Mouse (Mus musculus) embryonic facial prominence, embryonic 14.5 days (tissue): Measurements from ENCODE around the gene Bcl7b. TPM values are rescaled to one million over a fixed set of nuclear protein-coding genes. Genes with fewer than 3 reads are reported as not detected.
A peak's percentile ranks its signal among the peaks of the same experiment; 100 is the strongest.

Source experiments
- ATAC-seq: fragments of 200-750 bp; cut with Nextera tagmentation; 2 replicates; pipeline ENCODE4 v1.8.0; 2017; ENCODE audit warnings: low read depth, moderate number of reproducible peaks, moderate TSS enrichment
- DNase-seq: peaks from one replicate; pipeline ENCODE4 v3.0.0-alpha.2; 2015; ENCODE audit warnings: low spot score
- H3K27ac ChIP-seq: fragments of 300-500 bp; sonication (generic); replicated peaks from 2 replicates; pipeline ENCODE4 v1.5.1; 2014; ENCODE audit warnings: low read depth, mild to moderate bottlenecking, low read length, moderate library complexity
- H3K27me3 ChIP-seq: fragments of 300-500 bp; sonication (generic); replicated peaks from 2 replicates; pipeline ENCODE4 v1.6.1; 2014; ENCODE audit warnings: low read length; ENCODE audit not compliant: control insufficient read depth, insufficient read depth
- H3K36me3 ChIP-seq: fragments of 300-500 bp; sonication (generic); 2 replicates; pipeline ENCODE4 v1.6.1; 2014; ENCODE audit warnings: low read length, mixed read lengths; ENCODE audit not compliant: control insufficient read depth, insufficient read depth
- H3K4me1 ChIP-seq: fragments of 300-500 bp; sonication (generic); 2 replicates; pipeline ENCODE4 v1.6.1; 2014; ENCODE audit warnings: antibody characterized with exemption, low read length; ENCODE audit not compliant: control insufficient read depth, insufficient read depth
- H3K4me2 ChIP-seq: fragments of 300-500 bp; sonication (generic); 2 replicates; pipeline ENCODE4 v1.6.1; 2014; ENCODE audit warnings: low read depth, mild to moderate bottlenecking, low read length, moderate library complexity, mixed read lengths
- H3K4me3 ChIP-seq: fragments of 300-500 bp; sonication (generic); 2 replicates; pipeline ENCODE4 v1.5.1; 2014; ENCODE audit warnings: low read depth, mild to moderate bottlenecking, low read length
- H3K9ac ChIP-seq: fragments of 300-500 bp; sonication (generic); 2 replicates; pipeline ENCODE4 v1.6.1; 2014; ENCODE audit warnings: low read depth, mild to moderate bottlenecking, low read length, moderate library complexity, mixed read lengths
- H3K9me3 ChIP-seq: fragments of 300-500 bp; sonication (generic); 2 replicates; pipeline ENCODE4 v1.6.1; 2016; ENCODE audit warnings: low read length; ENCODE audit not compliant: control insufficient read depth
- WGBS: fragments of 180-500 bp; shearing (Covaris S2); extraction: QIAGEN DNeasy Blood & Tissue Kit; methylation state at CpG from one replicate; pipeline ENCODE4 v1.1.7; 2014; 5-methylcytosine and 5-hydroxymethylcytosine counted together
- polyA plus RNA-seq: library from polyadenylated mRNA; unstranded; fragments of >200 nt; fragmentation: Nextera tagmentation; extraction: Ambion mirVana; gene quantifications from 2 replicates; pipeline ENCODE4 v1.2.1, GENCODE M21; 2014

The Bcl7b gene
- polyA plus RNA-seq, 1 experiment from 2014 or later: 44.4 TPM

DNA sequence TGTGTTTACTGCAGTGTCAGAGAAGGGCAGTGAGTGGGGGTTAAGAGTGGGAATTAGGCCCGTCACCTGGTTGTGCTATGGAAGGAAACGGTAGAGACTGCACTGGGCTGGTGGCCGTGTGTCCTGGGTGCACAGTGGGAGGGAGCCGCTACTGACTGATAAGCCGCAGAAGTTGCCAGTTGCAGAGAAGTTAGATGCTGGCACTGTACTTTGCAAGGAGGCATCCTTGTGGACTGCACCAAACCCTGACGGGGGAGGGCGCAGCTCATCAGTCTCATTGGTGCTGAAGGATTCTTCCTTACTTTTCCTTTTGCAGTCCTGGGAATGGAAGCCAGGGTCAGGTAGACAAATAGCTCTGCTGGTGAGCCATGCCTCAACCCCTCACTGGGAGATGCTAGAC is 6.4 kb upstream of the Bcl7b start:
- H3K4me1 ChIP-seq: no peaks in the 10 kb centered on the region
- no peaks in the 10 kb centered on the region for H3K27me3 ChIP-seq
- DNase-seq (no peak), ATAC-seq (no peak)
- no peaks in the 10 kb centered on the region for H3K9me3 ChIP-seq
- peaks cover 75% of the 10 kb centered on the region for H3K36me3 ChIP-seq
- no peak overlapping the region; the same call in 1 of the 2 replicates for H3K27ac ChIP-seq
- H3K9ac ChIP-seq: no peak overlapping the region
- H3K4me2 ChIP-seq: no peak overlapping the region
- WGBS: 92% methylated on average over 7 of the region's 7 CpGs
- no peak overlapping the region for H3K4me3 ChIP-seq

DNA sequence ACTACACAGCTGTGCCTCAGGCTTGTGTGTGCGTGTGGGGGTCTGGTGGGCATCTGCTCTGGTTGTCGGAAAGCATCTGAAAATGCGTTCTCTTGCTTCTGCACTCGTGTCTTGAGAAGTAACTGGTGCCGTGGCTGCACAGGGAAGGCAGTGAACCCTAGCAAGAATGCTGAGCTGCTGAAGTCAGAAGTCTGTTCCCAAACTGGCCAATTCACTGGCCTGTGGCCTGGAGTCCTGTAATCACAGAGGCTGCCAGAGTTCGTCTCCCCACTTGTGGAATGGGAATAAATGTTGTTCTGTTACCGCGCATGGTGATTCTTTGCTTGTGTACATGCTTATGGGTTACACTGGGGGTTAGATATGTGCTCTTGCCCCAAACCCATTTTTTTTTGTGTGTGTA is 5.7 kb upstream of the Bcl7b start:
- DNase-seq: no peak
- Histone ChIP-seq H3K9ac (no peak overlapping the region), H3K4me2 (no peak overlapping the region), H3K27me3 (no peaks in the 10 kb centered on the region), H3K4me1 (no peaks in the 10 kb centered on the region), H3K36me3 (peaks cover 68% of the 10 kb centered on the region), H3K9me3 (no peaks in the 10 kb centered on the region), H3K27ac (no peak overlapping the region), H3K4me3 (no peak overlapping the region)
- WGBS: 90% methylated on average over 8 of the region's 8 CpGs
- no peak for ATAC-seq

GRCm38 (mm10) chr5:135162821-135163220 is 5.3 kb upstream of the Bcl7b start:
- DNase-seq: no peak
- 88% methylated on average over 6 of the region's 6 CpGs for WGBS
- Histone ChIP-seq H3K9ac (no peak overlapping the region), H3K27me3 (no peaks in the 10 kb centered on the region), H3K4me3 (no peak overlapping the region), H3K36me3 (peaks cover 63% of the 10 kb centered on the region), H3K4me2 (no peak overlapping the region), H3K9me3 (no peaks in the 10 kb centered on the region), H3K4me1 (no peaks in the 10 kb centered on the region), H3K27ac (no peak overlapping the region)
- no peak for ATAC-seq

DNA sequence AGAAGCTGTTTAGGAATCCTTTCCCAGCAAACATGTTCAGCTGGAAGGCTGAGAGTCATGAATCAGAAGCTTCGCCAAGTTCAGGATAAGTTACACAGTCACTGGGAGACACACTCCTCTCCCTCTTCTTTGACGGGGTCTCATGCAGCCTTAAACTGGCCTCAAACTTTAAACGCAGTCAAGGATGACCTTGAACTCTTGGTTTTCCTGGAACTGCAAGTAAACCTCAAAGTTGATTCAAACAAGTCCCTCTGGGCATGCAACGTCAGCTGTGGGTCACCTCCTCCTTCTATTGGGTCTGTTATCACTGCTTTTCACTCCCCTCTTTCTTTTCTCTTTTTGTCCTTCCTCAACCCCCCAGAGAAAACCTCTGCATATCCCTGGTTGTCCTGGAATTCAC is 1.2 kb upstream of the Bcl7b start:
- no peak overlapping the region for H3K4me3 ChIP-seq
- H3K9ac ChIP-seq: no peak overlapping the region
- H3K36me3 ChIP-seq: peaks cover 35% of the 10 kb centered on the region
- peaks cover 8% of the 10 kb centered on the region for H3K4me1 ChIP-seq
- no peaks in the 10 kb centered on the region for H3K9me3 ChIP-seq
- WGBS: 78% methylated on average over 4 of the region's 4 CpGs
- no peak overlapping the region for H3K4me2 ChIP-seq
- H3K27me3 ChIP-seq: no peaks in the 10 kb centered on the region
- no peak overlapping the region for H3K27ac ChIP-seq
- DNase-seq (no peak), ATAC-seq (no peak)

DNA sequence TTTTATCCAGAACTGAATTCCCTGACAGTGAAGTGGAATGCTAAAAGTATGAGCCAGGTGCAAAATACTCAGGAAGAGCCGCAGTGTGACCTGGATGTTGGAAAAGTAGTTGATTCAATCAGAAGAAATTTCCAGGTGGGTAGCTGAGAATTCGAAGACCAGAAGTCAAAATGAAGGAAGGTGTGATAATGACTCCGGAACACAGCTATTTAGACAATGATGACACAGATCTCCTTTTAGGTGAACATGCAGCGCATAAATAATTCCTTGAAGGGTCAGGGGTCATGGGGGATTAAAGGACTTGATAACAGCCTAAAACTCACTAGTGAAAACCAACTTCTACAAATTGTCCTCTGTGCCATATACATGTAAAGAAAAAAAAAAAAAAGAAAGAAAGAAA is 614 bp upstream of the Bcl7b start:
- 95% methylated on average over 4 of the region's 4 CpGs for WGBS
- peaks cover 8% of the 10 kb centered on the region for H3K4me1 ChIP-seq
- peaks cover 35% of the 10 kb centered on the region for H3K36me3 ChIP-seq
- H3K4me3 ChIP-seq: 0 out of 2 replicates have a peak overlapping the region, but pooled peaks have one; percentile 75
- DNase-seq (no peak), ATAC-seq (no peak)
- H3K9me3 ChIP-seq: no peaks in the 10 kb centered on the region
- H3K27me3 ChIP-seq: no peaks in the 10 kb centered on the region
- H3K27ac ChIP-seq: no peak overlapping the region; the same call in 1 of the 2 replicates
- H3K9ac ChIP-seq: no peak overlapping the region
- H3K4me2 ChIP-seq: no peak overlapping the region; the same call in 1 of the 2 replicates

DNA sequence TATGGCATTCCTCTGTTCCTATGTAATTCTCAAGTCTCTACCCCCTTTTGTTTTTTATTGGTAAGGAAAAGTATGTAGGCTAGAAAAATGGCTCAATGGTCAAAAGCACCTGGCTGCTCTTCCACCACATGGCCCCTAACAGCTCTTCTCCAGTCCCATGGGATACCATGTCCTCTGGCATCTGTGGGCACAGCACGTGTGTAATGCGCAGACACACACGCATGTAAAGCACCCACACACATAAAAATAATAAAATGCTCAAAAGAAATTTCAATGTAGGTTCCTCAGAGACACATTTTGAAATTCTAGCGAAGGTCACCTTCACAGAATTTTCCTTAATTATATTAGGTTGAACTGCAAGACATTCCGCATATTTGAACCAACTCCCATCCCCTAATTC is 1.4 kb downstream of the Bcl7b start:
- peak overlapping the region; percentile 75 for H3K4me3 ChIP-seq
- peaks cover 8% of the 10 kb centered on the region for H3K4me1 ChIP-seq
- no peak for DNase-seq
- H3K9me3 ChIP-seq: no peaks in the 10 kb centered on the region
- H3K4me2 ChIP-seq: peak overlapping the region; percentile 97
- peak overlapping the region; percentile 94 for H3K9ac ChIP-seq
- H3K27me3 ChIP-seq: no peaks in the 10 kb centered on the region
- H3K27ac ChIP-seq: peak overlapping the region; percentile 99
- 90% methylated on average over 5 of the region's 5 CpGs for WGBS
- ATAC-seq: no peak
- peaks cover 38% of the 10 kb centered on the region for H3K36me3 ChIP-seq

DNA sequence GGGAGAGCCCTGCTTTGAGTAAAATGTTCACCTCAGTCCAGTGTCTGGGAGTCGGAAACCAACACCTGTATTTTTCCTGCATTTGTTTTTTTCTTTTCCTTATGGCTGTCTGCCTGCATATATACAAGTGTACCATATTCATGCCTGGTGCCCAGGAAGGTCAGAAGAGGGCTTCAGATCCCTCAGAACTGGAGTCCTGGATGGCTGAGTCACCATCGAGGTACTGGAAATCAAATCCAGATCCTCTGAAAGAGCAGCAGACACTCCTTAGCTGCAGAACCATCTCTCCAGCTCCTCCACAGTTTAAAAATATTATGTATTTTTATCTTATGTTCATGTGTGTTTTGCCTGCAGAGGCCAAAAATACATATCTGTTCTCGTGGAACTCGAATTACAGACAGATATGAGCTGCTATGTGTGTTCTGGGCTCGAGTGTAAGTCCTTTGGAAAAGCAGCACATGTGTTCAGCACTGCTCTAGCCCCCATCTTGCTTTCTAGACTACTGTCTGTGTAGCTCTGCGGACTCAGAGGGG is 3.7 kb downstream of the Bcl7b start:
- Histone ChIP-seq H3K4me3 (no peak overlapping the region), H3K27me3 (no peaks in the 10 kb centered on the region), H3K27ac (no peak overlapping the region), H3K4me1 (peaks cover 8% of the 10 kb centered on the region), H3K9ac (no peak overlapping the region), H3K4me2 (no peak overlapping the region), H3K9me3 (no peaks in the 10 kb centered on the region), H3K36me3 (peaks cover 58% of the 10 kb centered on the region)
- DNase-seq (no peak), ATAC-seq (no peak)
- WGBS: 85% methylated on average over 6 of the region's 6 CpGs

DNA sequence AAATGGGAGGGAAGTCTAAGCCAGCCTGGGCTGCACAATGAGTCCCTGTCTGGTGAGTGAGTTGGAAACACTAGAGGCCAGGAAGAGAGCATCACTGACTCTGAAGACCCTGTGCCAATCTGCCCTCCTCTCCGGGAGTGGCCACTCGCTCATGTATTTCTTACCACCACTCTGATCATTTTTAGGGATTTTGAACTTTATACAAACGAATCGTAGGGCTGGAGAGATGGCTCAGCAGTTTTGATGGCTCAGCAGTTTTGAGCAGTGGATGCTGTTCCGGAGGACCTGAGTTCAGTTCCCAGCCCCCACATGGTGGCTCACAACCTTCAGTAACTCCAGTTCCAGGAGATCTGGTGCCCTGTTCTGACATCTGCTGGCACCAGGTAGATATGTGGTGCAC is 4.9 kb downstream of the Bcl7b start:
- ATAC-seq (no peak), DNase-seq (no peak)
- Histone ChIP-seq H3K9me3 (no peaks in the 10 kb centered on the region), H3K27me3 (no peaks in the 10 kb centered on the region), H3K9ac (no peak overlapping the region), H3K27ac (no peak overlapping the region), H3K4me1 (peaks cover 8% of the 10 kb centered on the region), H3K36me3 (peaks cover 70% of the 10 kb centered on the region), H3K4me3 (no peak overlapping the region), H3K4me2 (no peak overlapping the region)
- WGBS: 91% methylated on average over 5 of the region's 5 CpGs

DNA sequence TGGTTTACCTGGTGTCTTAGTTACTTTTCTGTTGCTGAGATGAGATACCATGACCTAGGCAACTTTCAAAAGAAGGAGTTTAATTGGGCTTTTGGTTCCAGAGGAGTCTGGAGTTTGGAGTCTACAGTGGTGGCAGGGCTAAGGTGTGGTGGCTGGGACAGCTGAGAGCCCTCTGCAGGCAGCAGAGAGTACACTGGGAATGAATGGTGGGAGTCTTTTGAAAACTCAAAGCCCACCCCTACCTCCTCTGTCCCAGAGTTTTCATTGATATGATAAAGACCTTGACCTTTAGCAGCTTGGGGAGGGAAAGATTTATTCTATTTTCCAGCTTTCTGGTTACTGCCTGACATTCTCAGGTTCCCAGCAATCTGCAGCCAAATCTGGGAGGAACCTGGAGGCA is 7.0 kb downstream of the Bcl7b start:
- Histone ChIP-seq H3K9me3 (no peaks in the 10 kb centered on the region), H3K36me3 (peaks cover 89% of the 10 kb centered on the region), H3K4me2 (no peak overlapping the region), H3K9ac (no peak overlapping the region), H3K27ac (no peak overlapping the region), H3K27me3 (no peaks in the 10 kb centered on the region), H3K4me3 (no peak overlapping the region), H3K4me1 (no peaks in the 10 kb centered on the region)
- DNase-seq: no peak
- ATAC-seq: no peak
